Mouse (Mus musculus) mature B cell (primary cell): Measurements from ENCODE around the gene Rap1gap2.
"Not testable (repeated sequence)": the region's sequence is repeated elsewhere in the genome, so short reads cannot be mapped to it uniquely, and the experiment has no call there.

Experiments
- in situ Hi-C: fragments of 300-500 bp; cut with MboI; formaldehyde crosslinking; loops from 2 replicates; pipeline ENCODE4 v1.14.3; 2019

Rap1gap2 gene

DNA sequence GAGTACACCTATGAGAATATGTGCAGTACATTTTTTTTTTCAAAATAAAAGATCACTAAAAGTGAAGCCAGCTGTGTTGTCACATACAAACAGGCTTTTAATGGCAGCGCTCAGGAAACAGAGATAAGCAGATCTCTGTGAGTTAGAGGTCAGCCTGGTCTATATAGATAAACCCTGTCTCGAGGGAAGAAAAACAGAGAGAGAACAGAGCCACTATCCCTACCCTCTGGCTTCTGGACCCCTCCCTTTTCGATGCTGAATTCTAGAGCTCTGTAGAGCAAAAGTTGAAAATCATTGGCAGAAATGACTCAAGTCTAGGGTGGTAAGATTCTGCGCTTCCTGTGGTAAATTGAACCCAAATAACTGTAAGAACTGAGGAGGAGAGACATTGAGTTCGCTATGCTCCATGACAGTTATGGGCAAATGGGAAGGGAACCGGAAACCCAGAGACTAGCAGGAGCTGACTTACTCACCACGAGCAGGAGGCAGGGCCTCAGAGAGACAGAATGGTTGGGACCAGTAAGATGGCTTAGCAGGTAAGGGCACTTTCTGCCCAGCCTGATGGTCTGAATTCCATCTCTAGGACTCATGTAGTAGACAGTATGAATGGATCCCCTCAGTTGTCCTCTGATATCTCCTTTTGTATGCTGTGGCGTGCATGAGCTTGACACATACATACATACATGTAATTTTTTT lies 11.4 kb upstream of the Rap1gap2 start:
- in situ Hi-C loops: no loop called here

DNA sequence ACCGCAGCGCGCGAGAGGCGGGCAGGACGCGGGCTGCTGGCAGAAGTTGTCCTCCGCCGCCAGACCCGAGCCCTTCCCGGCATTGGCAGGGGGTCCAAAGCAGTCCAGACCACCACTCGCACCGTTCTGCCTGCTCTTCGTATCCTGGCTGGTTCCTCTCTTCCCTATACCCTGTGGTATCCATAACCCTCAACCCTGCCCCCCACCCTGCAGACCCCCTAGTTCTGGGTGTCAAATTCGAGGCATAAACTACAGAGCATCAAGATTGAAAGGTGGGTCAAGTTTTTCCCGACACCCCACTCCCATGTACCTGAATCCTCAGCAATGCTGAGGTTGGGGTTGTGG lies 9.2 kb upstream of the Rap1gap2 start:
- in situ Hi-C loops: no loop called here

- in situ Hi-C loops: no loop called here
These were observed 8.7 kb upstream of the Rap1gap2 start, which contains the start of gene Ccdc92b for GRCm38 (mm10) chr11:74619201-74619955. TSS of gene Ccdc92b (plus strand) at chr11:74619605.

DNA sequence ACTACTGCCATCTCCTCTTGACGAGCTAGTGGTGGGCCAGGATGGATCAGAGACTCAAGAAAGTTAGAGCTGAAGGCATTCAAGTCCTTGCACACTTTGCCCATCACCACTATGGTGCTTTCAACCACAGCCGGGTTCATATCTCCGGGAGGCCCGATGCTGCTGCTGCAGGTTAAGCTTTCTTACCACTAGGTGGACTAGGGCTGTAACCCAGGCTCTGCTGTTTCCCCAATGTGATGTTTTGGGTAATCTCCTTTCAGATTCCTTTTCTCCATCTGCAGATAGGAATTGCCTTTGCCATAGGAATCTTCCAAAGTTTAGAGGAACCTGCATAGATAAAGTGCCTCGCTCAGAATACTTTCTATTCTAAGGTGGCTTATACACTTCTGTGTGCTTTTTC lies 4.9 kb upstream of the Rap1gap2 start:
- in situ Hi-C loops: no loop called here

DNA sequence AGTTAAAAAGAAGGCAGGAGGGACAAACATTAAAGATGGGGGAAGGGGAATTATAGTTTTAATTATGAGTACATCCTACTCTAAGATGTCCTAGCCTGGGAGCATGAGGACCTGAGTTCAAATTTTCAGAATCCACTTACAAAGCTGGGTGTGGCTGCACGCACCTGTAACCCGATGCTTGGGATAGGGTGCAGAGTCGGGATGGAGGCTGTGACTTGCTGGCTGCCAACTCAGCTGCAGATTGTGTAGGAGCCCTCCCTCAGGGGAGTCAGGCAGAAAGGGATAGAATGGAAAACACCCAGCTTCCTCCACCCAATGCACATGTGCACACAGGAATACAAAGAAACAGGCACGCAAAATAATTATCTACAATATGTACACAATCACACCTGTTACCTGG lies 2.7 kb upstream of the Rap1gap2 start:
- in situ Hi-C loops: no loop called here

DNA sequence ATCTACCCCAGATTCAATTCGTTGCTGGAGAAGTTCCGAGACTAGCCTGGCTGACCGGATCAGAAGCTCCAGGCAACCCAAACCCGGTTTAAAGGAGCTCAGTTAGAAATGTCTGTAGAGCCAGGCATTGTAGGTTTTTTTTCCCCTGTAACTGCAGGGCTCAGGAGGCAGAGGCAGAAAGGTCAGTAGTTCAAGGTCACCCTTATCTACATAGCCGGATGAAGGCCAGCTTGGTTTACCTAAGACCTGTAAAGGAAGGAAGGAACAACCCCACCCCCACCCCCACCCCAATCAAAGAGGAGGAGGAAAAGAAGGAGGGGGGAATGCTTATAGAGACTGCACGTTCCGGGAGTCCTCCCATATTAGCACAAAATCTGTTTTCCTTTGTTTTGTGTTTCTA lies 722 bp upstream of the Rap1gap2 start:
- in situ Hi-C loops: no loop called here

GRCm38 (mm10) chr11:74610068-74610467 lies 647 bp downstream of the Rap1gap2 start:
- in situ Hi-C loops: no loop called here

- in situ Hi-C loops: no loop called here
These were observed 8.4 kb downstream of the Rap1gap2 start for GRCm38 (mm10) chr11:74602286-74602685.

GRCm38 (mm10) chr11:74597990-74598337 lies 12.8 kb downstream of the Rap1gap2 start:
- in situ Hi-C loops: no loop called here

DNA sequence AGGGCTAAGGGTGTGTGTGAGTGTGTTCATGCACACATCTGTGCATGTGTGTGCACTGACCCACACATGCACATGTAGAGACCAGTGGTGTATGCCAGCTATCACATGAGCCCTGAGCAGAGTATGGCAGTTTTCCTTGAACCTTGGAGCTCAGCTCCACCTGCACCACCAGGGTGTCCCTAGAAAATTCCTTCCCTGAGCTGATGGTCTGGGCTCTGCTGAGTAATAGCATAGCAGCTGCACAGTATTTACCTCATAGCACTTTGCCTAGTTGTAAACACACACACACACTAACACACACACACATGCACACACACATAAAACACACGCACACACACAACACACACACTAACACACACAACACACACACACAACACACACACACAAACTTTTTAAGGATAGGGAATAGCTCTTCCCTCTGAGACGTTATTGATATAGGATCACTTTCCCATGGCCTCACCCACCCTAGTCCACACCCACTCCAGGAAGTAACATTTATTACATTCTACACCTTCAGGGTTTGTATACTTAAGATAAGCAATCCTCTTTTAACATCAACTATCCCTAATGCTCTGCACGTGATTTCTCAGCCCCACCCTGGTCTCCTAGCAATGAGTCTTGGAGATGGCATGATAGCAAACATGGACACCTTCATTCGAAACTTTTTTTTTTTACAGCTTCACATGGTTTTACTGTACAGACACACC lies 13.3 kb downstream of the Rap1gap2 start:
- in situ Hi-C loops: no loop called here

GRCm38 (mm10) chr11:74592246-74592645 lies 18.5 kb downstream of the Rap1gap2 start:
- in situ Hi-C loops: no loop called here

GRCm38 (mm10) chr11:74590691-74591090 lies 20.0 kb downstream of the Rap1gap2 start:
- in situ Hi-C loops: no loop called here

- in situ Hi-C loops: no loop called here
These were observed 20.5 kb downstream of the Rap1gap2 start for GRCm38 (mm10) chr11:74590239-74590596.

- in situ Hi-C loops: no loop called here
These were observed 21.1 kb downstream of the Rap1gap2 start for GRCm38 (mm10) chr11:74589401-74590238.

- in situ Hi-C loops: no loop called here
These were observed 24.3 kb downstream of the Rap1gap2 start for GRCm38 (mm10) chr11:74586401-74586800.

GRCm38 (mm10) chr11:74584946-74585723 lies 25.6 kb downstream of the Rap1gap2 start:
- in situ Hi-C loops: no loop called here

- in situ Hi-C loops: no loop called here
These were observed 26.8 kb downstream of the Rap1gap2 start for GRCm38 (mm10) chr11:74583824-74584349.

- in situ Hi-C loops: no loop called here
These were observed 28.3 kb downstream of the Rap1gap2 start for GRCm38 (mm10) chr11:74582464-74582863.

GRCm38 (mm10) chr11:74581333-74581732 lies 29.4 kb downstream of the Rap1gap2 start:
- in situ Hi-C loops: not testable (repeated sequence)

GRCm38 (mm10) chr11:74577068-74577467 lies 33.6 kb downstream of the Rap1gap2 start:
- in situ Hi-C loops: no loop called here

GRCm38 (mm10) chr11:74575940-74576339 lies 34.8 kb downstream of the Rap1gap2 start:
- in situ Hi-C loops: no loop called here
